13 mouse cellular contexts compared by ENCODE assay signal in the genomic region with DNA sequence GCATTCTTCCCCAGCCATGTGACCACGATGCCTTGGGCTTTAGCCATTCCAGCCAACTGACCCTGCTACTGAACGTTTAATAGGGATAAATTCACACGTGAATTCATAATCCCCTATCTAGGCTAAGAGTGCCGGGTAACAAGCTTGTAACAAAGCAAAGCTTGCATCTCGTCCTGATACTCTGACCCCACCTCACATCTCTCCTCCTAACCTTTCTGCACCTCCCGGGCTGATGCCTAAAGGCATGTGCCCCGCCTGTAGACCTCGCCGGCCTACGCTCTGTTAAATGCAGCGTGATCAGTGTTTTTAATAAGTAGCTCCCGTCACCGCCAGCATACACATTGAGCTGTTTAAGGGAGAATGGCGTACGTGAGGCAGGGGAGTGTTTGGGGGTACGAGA. TPM values are rescaled to one million over a fixed set of nuclear protein-coding genes. Genes with fewer than 3 reads are reported as not detected.
DNase-seq lines count a peak whose midpoint lies in the region; ATAC-seq and TF ChIP-seq lines count a peak whose summit lies in the region.
"Had no signal": no experiment of that assay in that cellular context is flagged by ENCODE, and none has a peak within 500 bp of the region (broad histone marks: within the 10 kb centered on the region; RNA-seq: fewer than 3 reads in every experiment).

No protein-coding gene starts in this region.

- peak overlapping the region; percentile 15 for H3K4me2 ChIP-seq in forebrain, embryonic 15.5 days (replicated peaks)
- no peak overlapping the region for H3K4me2 ChIP-seq in limb, embryonic 11.5 days (ENCODE audit: low read depth, severe bottlenecking)
- H3K4me2 ChIP-seq in midbrain, postnatal 0 days (ENCODE audit: low read depth, low read length, poor library complexity, severe bottlenecking) = peak overlapping the region; percentile 12; the same call in 1 of the 2 replicates
- H3K4me2 ChIP-seq: liver, embryonic 13.5 days had no signal

- ATAC-seq in forebrain, embryonic 15.5 days (replicated peaks) = no peak
- no peak for ATAC-seq in limb, embryonic 11.5 days (ENCODE audit: insufficient number of reproducible peaks, low FRiP score, low TSS enrichment, low read depth)
- ATAC-seq in midbrain, postnatal 0 days (ENCODE audit: low FRiP score) = no peak
- no peak for ATAC-seq in erythroid progenitor cell, adult 5-6 weeks (replicated peaks; ENCODE audit: low FRiP score, poor library complexity, severe bottlenecking)
- no peak for ATAC-seq in erythroblast, adult 5-6 weeks (replicated peaks; ENCODE audit: low FRiP score, poor library complexity, severe bottlenecking)

- peak overlapping the region; percentile 8; the same call in 1 of the 2 replicates for H3K9ac ChIP-seq in forebrain, embryonic 15.5 days (replicated peaks)
- no peak overlapping the region for H3K9ac ChIP-seq in limb, embryonic 11.5 days (ENCODE audit: low read length)
- no peak overlapping the region for H3K9ac ChIP-seq in midbrain, postnatal 0 days (replicated peaks; ENCODE audit: low read length, poor library complexity, severe bottlenecking)
- H3K9ac ChIP-seq: liver, embryonic 13.5 days had no signal

- DNase-seq in embryo, embryonic 10 days (ENCODE audit: low spot score) = peak; percentile 57
- DNase-seq in embryo, embryonic 9.5 days (ENCODE audit: extremely low spot score) = no peak
- peak; percentile 51 for DNase-seq in limb, embryonic 11.5 days (ENCODE audit: low spot score)
- DNase-seq in midbrain, postnatal 0 days (ENCODE audit: low spot score) = no peak
- DNase-seq in left cerebral cortex, adult 11 months (ENCODE audit: low spot score) = no peak
- DNase-seq: cerebellum, adult 9-11 months; kidney, adult 9 months; liver, embryonic 13.5 days; lung, postnatal 36 days; thymus, adult 2 months had no signal

- peaks cover 8% of the 10 kb centered on the region for H3K4me1 ChIP-seq in forebrain, embryonic 15.5 days
- H3K4me1 ChIP-seq in limb, embryonic 11.5 days (ENCODE audit: control insufficient read depth, insufficient read depth, low read length) = 0 out of 2 replicates have a peak, but pooled peaks cover 2% of the 10 kb centered on the region
- H3K4me1 ChIP-seq in midbrain, postnatal 0 days (ENCODE audit: insufficient read depth, low read length) = no peaks in the 10 kb centered on the region; the same call in 1 of the 2 replicates
- H3K4me1 ChIP-seq: liver, embryonic 13.5 days had no signal

- H3K27ac ChIP-seq in forebrain, embryonic 15.5 days (replicated peaks) = no peak overlapping the region
- no peak overlapping the region for H3K27ac ChIP-seq in limb, embryonic 11.5 days (replicated peaks; ENCODE audit: low read depth, low read length)
- H3K27ac ChIP-seq in midbrain, postnatal 0 days (ENCODE audit: low read depth, low read length) = no peak overlapping the region
- H3K27ac ChIP-seq: liver, embryonic 13.5 days had no signal

- 0 out of 2 replicates have a peak, but pooled peaks cover 15% of the 10 kb centered on the region for H3K27me3 ChIP-seq in forebrain, embryonic 15.5 days
- H3K27me3 ChIP-seq in limb, embryonic 11.5 days (ENCODE audit: control insufficient read depth, insufficient read depth, low read length) = no peaks in the 10 kb centered on the region; the same call in 1 of the 2 replicates
- H3K27me3 ChIP-seq in midbrain, postnatal 0 days (ENCODE audit: insufficient read depth, low read length) = 0 out of 2 replicates have a peak, but pooled peaks cover under 1% of the 10 kb centered on the region
- H3K27me3 ChIP-seq: liver, embryonic 13.5 days had no signal

- H3K9me3 ChIP-seq in forebrain, embryonic 15.5 days = no peaks in the 10 kb centered on the region
- H3K9me3 ChIP-seq in limb, embryonic 11.5 days (ENCODE audit: control insufficient read depth, low read length) = no peaks in the 10 kb centered on the region
- H3K9me3 ChIP-seq in midbrain, postnatal 0 days (ENCODE audit: low read length) = no peaks in the 10 kb centered on the region
- H3K9me3 ChIP-seq: liver, embryonic 13.5 days had no signal

- no peak overlapping the region for H3K4me3 ChIP-seq in forebrain, embryonic 15.5 days
- no peak overlapping the region for H3K4me3 ChIP-seq in limb, embryonic 11.5 days (ENCODE audit: low read depth, low read length)
- H3K4me3 ChIP-seq in midbrain, postnatal 0 days (ENCODE audit: low read depth, low read length) = no peak overlapping the region
- H3K4me3 ChIP-seq: liver, embryonic 13.5 days had no signal

- H3K36me3 ChIP-seq in forebrain, embryonic 15.5 days = no peaks in the 10 kb centered on the region
- H3K36me3 ChIP-seq in limb, embryonic 11.5 days (ENCODE audit: control insufficient read depth, insufficient read depth, low read length) = no peaks in the 10 kb centered on the region
- no peaks in the 10 kb centered on the region for H3K36me3 ChIP-seq in midbrain, postnatal 0 days (ENCODE audit: insufficient read depth, low read length)
- H3K36me3 ChIP-seq: liver, embryonic 13.5 days had no signal

- 13% methylated on average over 16 of the region's 16 CpGs for WGBS in forebrain, embryonic 15.5 days
- WGBS in limb, embryonic 11.5 days = 13% methylated on average over 16 of the region's 16 CpGs
- 27% methylated on average over 16 of the region's 16 CpGs for WGBS in midbrain, postnatal 0 days

- no peak for TF ChIP-seq CTCF in midbrain, postnatal 0 days (IDR thresholded peaks at IDR 0.05)

RNA-seq across cellular contexts. Expression of gene Lrmda, which starts 54.7 kb away (rescaled TPM):
- 0.15 TPM in 1 of 2 replicates, not detected in the other for polyA plus RNA-seq in forebrain, embryonic 15.5 days (2015; fragmentation: Nextera tagmentation; extraction: Ambion mirVana)
- 0.20 and 0.52 TPM in 2 replicates for polyA plus RNA-seq in limb, embryonic 11.5 days (2014; fragmentation: Nextera tagmentation; extraction: Ambion mirVana)
- total RNA-seq in midbrain, postnatal 0 days (2014; rRNA removed) = not detected in 2 replicates
- 0.34 and 0.35 TPM in 2 replicates for polyA plus RNA-seq in midbrain, postnatal 0 days (2015; fragmentation: Nextera tagmentation; extraction: Ambion mirVana)
- 12.2 TPM in 1 of 2 replicates, not detected in the other for total RNA-seq in erythroid progenitor cell, adult 5-6 weeks (2015; ENCODE audit: low replicate concordance)
- not detected in 2 replicates for total RNA-seq in erythroid progenitor cell, adult 5-6 weeks (2017; ENCODE audit: low replicate concordance)
- total RNA-seq in erythroblast, adult 5-6 weeks (2015; ENCODE audit: low replicate concordance) = 2.1 TPM in 1 of 2 replicates, not detected in the other
- 1.5 and 16.0 TPM in 2 replicates for total RNA-seq in erythroblast, adult 5-6 weeks (2017; ENCODE audit: low replicate concordance)

Comparison
In these comparisons a context has a peak if more than half of its experiments do, and no peak if none do; other contexts are left out.
1. DNase-seq: peak in embryo, embryonic 10 days (single experiment) and limb, embryonic 11.5 days (single experiment); none in embryo, embryonic 9.5 days (single experiment), midbrain, postnatal 0 days (single experiment) and left cerebral cortex, adult 11 months (single experiment).